In genomic region chr14:104547219-104547618, GRCm38 (mm10) we compare ENCODE assay signal across 26 mouse cellular contexts. TPM values are rescaled to one million over a fixed set of nuclear protein-coding genes. Genes with fewer than 3 reads are reported as not detected.
DNase-seq lines count a peak whose midpoint lies in the region; ATAC-seq and TF ChIP-seq lines count a peak whose summit lies in the region.
"Had no signal": no experiment of that assay in that cellular context is flagged by ENCODE, and none has a peak within 500 bp of the region (broad histone marks: within the 10 kb centered on the region; RNA-seq: fewer than 3 reads in every experiment).

No protein-coding gene starts in this region.

- TF ChIP-seq EP300 in liver, postnatal 0 days (IDR thresholded peaks at IDR 0.05; ENCODE audit: low read depth): no peak

- H3K4me3 ChIP-seq in liver, postnatal 0 days (ENCODE audit: low read depth, low read length): no peak overlapping the region
- H3K4me3 ChIP-seq in liver, embryonic 12.5 days: no peak overlapping the region
- no peak overlapping the region for H3K4me3 ChIP-seq in hindbrain, embryonic 11.5 days (ENCODE audit: low read depth, low read length)
- H3K4me3 ChIP-seq: embryonic facial prominence, embryonic 10.5 days; embryonic facial prominence, embryonic 12.5 days; forebrain, embryonic 13.5 days; forebrain, embryonic 15.5 days had no signal

- TF ChIP-seq CTCF in liver, postnatal 0 days (IDR thresholded peaks at IDR 0.05; ENCODE audit: low read depth): no peak

- intact Hi-C loops in left cerebral cortex, postnatal 14 days (cut with DNase I): no loop called here

- no peak for DNase-seq in liver, postnatal 0 days
- DNase-seq in left cerebral cortex, postnatal 14 days (ENCODE audit: low spot score in 2 of 2): no peak
- DNase-seq in layer of hippocampus, adult 11-12 months (ENCODE audit: low spot score): no peak
- no peak for DNase-seq in hindbrain, embryonic 11.5 days (ENCODE audit: low spot score)
- DNase-seq: adrenal gland, adult 8-10 months; adrenal gland, postnatal 14 days; adrenal gland, postnatal 36 days; B cell, adult 2 months; cerebellum, adult 18-20 months; cerebellum, adult 8-10 months; cerebellum, adult 9-11 months; cerebellum, postnatal 14 days; cerebellum, postnatal 36 days; forebrain, postnatal 0 days had no signal

- no peaks in the 10 kb centered on the region for H3K27me3 ChIP-seq in liver, postnatal 0 days (ENCODE audit: insufficient read depth, low read length)
- no peaks in the 10 kb centered on the region for H3K27me3 ChIP-seq in liver, embryonic 12.5 days (replicated peaks)
- H3K27me3 ChIP-seq in hindbrain, embryonic 11.5 days (ENCODE audit: control insufficient read depth, insufficient read depth, low read length): no peaks in the 10 kb centered on the region
- H3K27me3 ChIP-seq: CH12.LX; embryonic facial prominence, embryonic 12.5 days; forebrain, embryonic 13.5 days; forebrain, embryonic 15.5 days had no signal

- no peaks in the 10 kb centered on the region for H3K36me3 ChIP-seq in liver, postnatal 0 days (replicated peaks; ENCODE audit: insufficient read depth, low read length)
- no peaks in the 10 kb centered on the region for H3K36me3 ChIP-seq in liver, embryonic 12.5 days
- H3K36me3 ChIP-seq in hindbrain, embryonic 11.5 days (ENCODE audit: control insufficient read depth, insufficient read depth, low read length): no peaks in the 10 kb centered on the region
- H3K36me3 ChIP-seq: embryonic facial prominence, embryonic 10.5 days; embryonic facial prominence, embryonic 12.5 days; forebrain, embryonic 15.5 days; G1E had no signal

- no peak overlapping the region for H3K4me2 ChIP-seq in liver, postnatal 0 days (ENCODE audit: low read depth, low read length)
- H3K4me2 ChIP-seq in liver, embryonic 12.5 days: no peak overlapping the region
- no peak overlapping the region for H3K4me2 ChIP-seq in hindbrain, embryonic 11.5 days (replicated peaks; ENCODE audit: low read depth, low read length)
- H3K4me2 ChIP-seq: embryonic facial prominence, embryonic 12.5 days; forebrain, embryonic 13.5 days; forebrain, embryonic 15.5 days had no signal

- no peaks in the 10 kb centered on the region for H3K9me3 ChIP-seq in liver, postnatal 0 days (ENCODE audit: low read length)
- no peaks in the 10 kb centered on the region for H3K9me3 ChIP-seq in liver, embryonic 12.5 days (replicated peaks)
- no peaks in the 10 kb centered on the region for H3K9me3 ChIP-seq in hindbrain, embryonic 11.5 days (ENCODE audit: control insufficient read depth, low read length)
- H3K9me3 ChIP-seq: embryonic facial prominence, embryonic 10.5 days; embryonic facial prominence, embryonic 12.5 days; forebrain, embryonic 13.5 days; forebrain, embryonic 15.5 days; G1E had no signal

- WGBS in liver, postnatal 0 days (ENCODE audit: insufficient replicate concordance): 59% methylated on average over 6 of the region's 6 CpGs
- WGBS in liver, embryonic 12.5 days (ENCODE audit: insufficient replicate concordance): 65% methylated on average over 6 of the region's 6 CpGs
- WGBS in hindbrain, embryonic 11.5 days: 88% methylated on average over 6 of the region's 6 CpGs

- ATAC-seq in liver, postnatal 0 days: 0 out of 2 replicates have a peak, but pooled peaks have one; percentile 19
- no peak for ATAC-seq in liver, embryonic 12.5 days
- peak; percentile 45; the same call in 1 of the 2 replicates for ATAC-seq in common myeloid progenitor, adult 5-6 weeks (replicated peaks; ENCODE audit: low read depth, poor library complexity, severe bottlenecking)
- ATAC-seq in megakaryocyte, adult 5-6 weeks (ENCODE audit: poor library complexity, severe bottlenecking): peak; percentile 75
- no peak for ATAC-seq in hindbrain, embryonic 11.5 days (ENCODE audit: low FRiP score)
- ATAC-seq: activated CD4-positive, CD25-positive, alpha-beta regulatory T cell, adult 4 months; CD4-positive, CD25-positive, alpha-beta regulatory T cell, adult 4 months; forebrain, embryonic 13.5 days; forebrain, embryonic 15.5 days; forebrain, postnatal 0 days; Patski had no signal

- no peak overlapping the region for H3K9ac ChIP-seq in liver, postnatal 0 days (replicated peaks)
- H3K9ac ChIP-seq in liver, embryonic 12.5 days: no peak overlapping the region
- H3K9ac ChIP-seq in hindbrain, embryonic 11.5 days (ENCODE audit: low read depth, low read length): no peak overlapping the region
- H3K9ac ChIP-seq: embryonic facial prominence, embryonic 12.5 days; forebrain, embryonic 13.5 days; forebrain, embryonic 15.5 days; forebrain, postnatal 0 days had no signal

- H3K27ac ChIP-seq in liver, postnatal 0 days (ENCODE audit: low read depth): no peak overlapping the region
- no peak overlapping the region for H3K27ac ChIP-seq in liver, embryonic 12.5 days
- no peak overlapping the region for H3K27ac ChIP-seq in hindbrain, embryonic 11.5 days (ENCODE audit: low read depth, low read length)
- H3K27ac ChIP-seq: embryonic facial prominence, embryonic 10.5 days; embryonic facial prominence, embryonic 12.5 days; forebrain, embryonic 13.5 days; forebrain, embryonic 15.5 days had no signal

- H3K4me1 ChIP-seq in liver, postnatal 0 days (ENCODE audit: insufficient read depth): no peaks in the 10 kb centered on the region
- H3K4me1 ChIP-seq in liver, embryonic 12.5 days: no peaks in the 10 kb centered on the region
- no peaks in the 10 kb centered on the region for H3K4me1 ChIP-seq in hindbrain, embryonic 11.5 days (replicated peaks; ENCODE audit: control insufficient read depth, insufficient read depth, low read length)
- H3K4me1 ChIP-seq: embryonic facial prominence, embryonic 10.5 days; embryonic facial prominence, embryonic 12.5 days; forebrain, embryonic 13.5 days; forebrain, embryonic 15.5 days had no signal

RNA-seq across cellular contexts. Expression of gene Rnf219, which starts 24.8 kb away (rescaled TPM):
- 4.0 and 4.3 TPM in 2 replicates for polyA plus RNA-seq in liver, postnatal 0 days (2015; fragmentation: Nextera tagmentation; extraction: Ambion mirVana)
- 12.1 and 12.2 TPM in 2 replicates for polyA plus RNA-seq in liver, embryonic 12.5 days (2016; fragmentation: Nextera tagmentation; extraction: Ambion mirVana)
- 38.0 and 42.1 TPM in 2 replicates for total RNA-seq in common myeloid progenitor, adult 5-6 weeks (2017)
- total RNA-seq in megakaryocyte, adult 5-6 weeks (2015): 7.0 and 7.1 TPM in 2 replicates
- 14.4 and 16.8 TPM in 2 replicates for total RNA-seq in megakaryocyte, adult 5-6 weeks (2017)
- 10 to 100 TPM; 12.1 to 18.6 TPM for total RNA-seq in left cerebral cortex, postnatal 14 days (2021)
- 39.5 and 44.0 TPM in 2 replicates for polyA plus RNA-seq in hindbrain, embryonic 11.5 days (2014; fragmentation: Nextera tagmentation; extraction: Ambion mirVana)

Comparison
In these comparisons a context has a peak if more than half of its experiments do, and no peak if none do; other contexts are left out.
1. ATAC-seq: peak in liver, postnatal 0 days (single experiment), common myeloid progenitor, adult 5-6 weeks (single experiment) and megakaryocyte, adult 5-6 weeks (single experiment); none in liver, embryonic 12.5 days (single experiment) and hindbrain, embryonic 11.5 days (single experiment).